Mouse (Mus musculus): ENCODE measurements around the gene Crhr2.

Crhr2 gene

DNA sequence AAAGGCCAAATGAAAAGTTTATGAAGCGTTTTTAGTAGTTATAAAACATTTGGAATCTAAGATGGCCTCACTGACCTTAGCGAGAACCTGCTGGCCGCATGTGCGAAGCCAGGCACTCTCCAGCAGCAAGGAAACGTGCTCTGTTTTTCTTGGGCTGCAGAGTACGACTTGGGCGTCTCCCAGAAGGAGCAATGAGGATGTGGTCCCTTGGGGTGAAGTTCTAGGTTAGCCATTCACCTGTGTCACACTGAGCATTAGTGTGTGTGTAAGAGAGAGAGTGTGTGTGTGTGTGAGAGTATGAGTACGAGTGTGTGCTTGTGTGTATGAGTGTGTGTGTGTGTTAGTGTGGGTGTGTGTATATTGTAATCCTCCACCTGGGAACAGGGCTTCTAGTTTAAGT is 89.6 kb downstream of the Crhr2 start:
- DNase-seq (ENCODE audit: low spot score) = no peak

All from layer of hippocampus, adult 9-10 months (tissue).